Mouse (Mus musculus) lung, postnatal 25 days (tissue): ENCODE results near the gene Rbfox1.

ENCODE experiments used
- DNase-seq: peaks from one replicate; pipeline ENCODE4 v3.0.0; 2022; ENCODE audit warnings: low spot score

The Rbfox1 gene

DNA sequence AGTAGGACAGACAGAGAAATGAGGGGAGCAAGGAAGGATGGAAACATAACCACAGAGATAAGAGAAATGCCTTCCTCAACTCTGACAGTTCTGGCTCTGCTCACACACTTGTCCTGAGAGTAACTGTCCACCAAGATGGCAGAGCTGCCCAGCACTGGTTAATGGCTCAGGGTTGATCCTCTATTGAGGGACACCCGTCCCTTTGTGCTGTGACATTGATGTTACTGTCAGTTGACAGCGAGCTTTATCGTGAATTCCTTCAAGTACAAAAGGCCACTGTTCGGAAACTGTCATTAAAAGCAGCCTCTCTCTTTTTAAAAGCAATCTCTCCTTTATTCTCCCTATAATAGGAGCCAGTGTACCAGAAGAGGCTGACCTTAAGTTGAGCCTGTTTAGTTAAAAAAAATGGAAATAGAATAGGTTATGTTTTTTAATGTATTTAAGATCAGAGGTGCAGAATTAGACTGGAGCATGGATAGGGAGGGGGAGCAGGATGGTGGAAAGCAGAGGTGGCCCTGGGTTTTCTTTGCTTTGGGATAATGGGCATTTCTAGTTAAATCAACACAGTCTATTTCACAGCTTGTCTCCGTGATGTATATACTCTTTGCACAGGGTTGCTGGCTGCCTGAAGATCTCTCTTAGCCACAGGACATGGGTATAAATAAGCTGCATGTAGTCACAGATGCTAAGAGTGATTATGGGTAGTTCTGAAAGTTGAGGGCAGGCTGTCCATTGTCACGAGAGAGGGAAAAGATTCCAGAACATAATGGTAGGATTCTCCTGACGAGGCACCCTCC lies 212.3 kb downstream of the Rbfox1 start:
- DNase-seq: no peak

DNA sequence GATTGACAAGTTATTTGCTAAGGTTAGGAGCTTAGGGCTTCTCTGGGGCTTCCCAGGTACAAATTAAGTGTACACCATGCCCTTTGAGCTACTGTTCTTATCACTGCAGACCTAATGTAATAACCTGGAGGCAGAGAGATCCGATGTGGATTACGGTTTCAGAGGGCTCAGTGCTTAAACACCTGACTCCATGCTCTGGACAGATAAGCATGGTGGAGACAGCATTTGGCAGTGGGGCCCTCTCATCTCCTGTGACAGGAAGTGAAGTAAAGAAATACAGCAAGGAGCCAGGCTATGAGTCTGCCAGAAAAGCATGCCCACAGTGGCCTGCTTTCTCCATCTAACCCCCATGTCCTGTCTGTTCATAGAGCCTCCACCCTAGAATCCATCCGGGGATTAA lies 213.0 kb downstream of the Rbfox1 start:
- DNase-seq: no peak

DNA sequence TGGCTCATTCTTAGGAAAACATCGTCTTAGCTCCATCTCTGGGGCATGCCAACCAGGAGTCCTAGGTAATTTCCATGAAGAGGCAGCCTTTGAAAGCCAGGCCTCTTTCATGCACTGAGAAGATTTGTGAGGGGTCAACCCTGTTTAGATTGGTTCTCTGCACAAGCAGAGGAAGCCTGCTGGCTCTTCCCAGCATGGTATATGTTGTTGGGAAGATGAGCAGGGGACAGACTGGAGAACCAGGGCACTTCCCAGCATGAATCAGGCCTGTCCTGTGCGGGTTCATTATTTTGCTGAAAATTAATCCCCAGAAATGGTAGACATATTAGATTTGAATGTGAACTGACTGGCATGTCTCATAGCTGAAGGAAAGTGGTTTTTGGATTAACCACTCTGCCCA lies 214.4 kb downstream of the Rbfox1 start:
- no peak for DNase-seq

- DNase-seq: no peak
Measured at GRCm38 (mm10) chr16:6100421-6100877, 215.3 kb downstream of the Rbfox1 start.

DNA sequence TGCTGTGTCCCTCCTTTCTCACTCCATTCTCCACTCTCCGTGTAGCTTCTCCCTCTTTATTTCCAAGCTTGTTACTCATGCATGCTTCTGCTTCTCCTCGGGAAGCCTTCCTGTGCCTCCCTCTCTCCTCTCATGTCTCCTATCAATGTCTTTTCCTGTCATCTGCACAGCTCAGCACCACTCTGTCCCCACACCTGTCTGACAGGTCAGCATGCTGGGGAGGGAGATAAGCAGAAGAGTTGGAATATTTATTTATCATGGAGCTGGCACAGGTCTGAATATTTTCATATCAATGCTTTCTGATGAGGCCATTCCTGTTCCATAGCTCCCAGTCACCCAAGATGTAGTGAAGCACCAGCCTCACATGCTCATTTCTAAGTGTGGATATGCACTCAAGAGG lies 218.6 kb downstream of the Rbfox1 start:
- DNase-seq: no peak

GRCm38 (mm10) chr16:6110121-6110520 lies 225.0 kb downstream of the Rbfox1 start:
- DNase-seq: no peak

- DNase-seq: no peak
Measured at GRCm38 (mm10) chr16:6113836-6114475, 228.8 kb downstream of the Rbfox1 start.

DNA sequence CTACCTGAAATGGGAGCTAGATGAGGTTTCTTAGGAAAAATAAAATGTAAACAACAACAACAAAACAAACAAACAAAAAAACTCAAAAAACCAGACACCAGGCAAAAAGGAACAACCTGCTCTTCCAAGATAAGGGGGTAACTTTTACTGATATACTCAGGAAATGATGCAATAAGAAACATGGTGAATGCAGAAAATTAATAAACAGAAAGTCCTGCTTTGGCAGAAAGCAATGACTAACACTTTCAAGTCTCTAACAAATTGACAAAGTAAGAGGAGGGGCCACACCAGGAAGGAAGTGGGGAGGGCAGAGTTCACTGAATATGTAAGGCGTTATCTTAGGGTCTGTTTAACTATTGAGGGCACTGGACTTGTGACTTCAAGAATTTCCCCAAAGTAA lies 234.3 kb downstream of the Rbfox1 start:
- DNase-seq: no peak

DNA sequence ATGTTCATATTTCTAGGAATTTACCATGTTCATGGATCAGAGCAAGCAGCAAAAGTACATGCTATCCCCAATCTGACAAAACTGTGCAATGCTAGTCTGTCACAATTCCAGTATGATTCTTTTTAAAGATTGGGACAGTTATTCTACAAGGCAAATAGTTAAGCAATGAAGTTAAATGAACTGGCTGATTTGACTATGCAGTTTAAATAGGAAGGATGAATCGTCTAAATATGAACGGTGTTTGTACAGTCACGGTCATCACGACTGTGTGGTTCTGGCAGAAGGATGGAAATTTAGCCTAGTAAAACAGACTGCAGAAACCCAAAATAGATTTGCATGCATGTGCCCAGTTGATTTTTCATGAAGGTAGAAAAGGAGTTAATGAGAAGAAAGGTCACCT lies 236.1 kb downstream of the Rbfox1 start:
- no peak for DNase-seq

GRCm38 (mm10) chr16:6122859-6123258 lies 237.7 kb downstream of the Rbfox1 start:
- DNase-seq: no peak

DNA sequence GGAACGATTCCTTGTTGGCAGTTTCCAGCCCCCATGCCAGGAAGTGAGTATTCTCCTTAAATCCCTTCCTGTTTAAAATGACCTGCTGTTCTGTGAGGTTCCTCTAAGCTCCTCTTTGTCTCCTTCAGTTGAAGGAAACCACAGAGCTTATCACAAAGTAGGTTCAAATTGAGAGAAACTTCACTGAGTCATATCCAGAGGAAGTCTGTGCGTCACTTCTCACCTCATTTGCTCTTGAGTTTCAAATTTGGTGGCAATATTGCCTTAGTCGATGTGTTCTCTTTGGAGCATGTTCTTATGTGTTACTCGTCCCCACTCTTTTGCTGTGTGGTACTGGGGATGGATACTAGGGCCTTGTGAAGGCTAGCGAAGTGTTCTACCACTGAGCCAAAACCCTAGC lies 243.2 kb downstream of the Rbfox1 start:
- DNase-seq: no peak

DNA sequence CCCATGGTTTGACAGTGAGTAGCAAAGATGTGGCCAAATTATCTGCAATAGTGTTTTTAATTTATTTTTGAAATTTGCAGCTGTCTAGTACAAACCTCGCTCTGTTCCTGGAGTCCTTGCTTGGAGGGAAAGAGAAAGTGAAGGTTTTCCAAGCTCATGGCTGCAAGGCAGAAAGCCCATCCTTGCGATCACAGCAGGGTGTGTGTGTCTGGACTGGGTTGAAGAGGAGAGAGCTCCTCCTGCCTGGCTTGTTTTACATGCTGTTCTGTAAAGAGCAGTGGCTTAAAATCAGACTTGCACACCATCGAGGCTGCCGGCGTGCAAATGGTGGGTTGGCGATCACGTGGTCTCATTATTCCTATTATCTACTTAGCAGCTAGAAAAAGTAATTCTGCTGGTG lies 249.9 kb downstream of the Rbfox1 start:
- no peak for DNase-seq

DNA sequence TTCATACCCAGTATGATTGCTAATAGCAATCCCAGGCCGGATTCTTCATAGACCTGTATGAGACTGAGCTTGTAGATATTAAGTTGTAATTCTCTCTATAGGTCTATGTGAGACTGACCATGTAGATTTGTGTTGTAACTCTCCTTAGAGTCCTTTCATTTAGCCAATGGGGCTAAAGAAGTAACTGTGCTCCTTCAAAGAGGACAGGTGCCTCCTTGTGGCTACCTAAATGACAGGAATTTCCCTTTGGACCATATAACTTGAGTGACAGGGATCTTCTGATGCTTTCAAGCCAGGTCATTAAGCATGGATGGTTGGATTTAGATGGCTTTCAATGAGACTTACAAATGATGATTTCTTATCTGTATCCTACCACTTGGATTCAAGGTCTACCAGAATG lies 254.3 kb downstream of the Rbfox1 start:
- no peak for DNase-seq

- no peak for DNase-seq
Measured at GRCm38 (mm10) chr16:6147957-6148356, 262.8 kb downstream of the Rbfox1 start.

- no peak for DNase-seq
Measured at GRCm38 (mm10) chr16:6149345-6149744, 264.2 kb downstream of the Rbfox1 start.

GRCm38 (mm10) chr16:6155556-6155955 lies 270.4 kb downstream of the Rbfox1 start:
- no peak for DNase-seq

GRCm38 (mm10) chr16:6164476-6164875 lies 279.3 kb downstream of the Rbfox1 start:
- DNase-seq: no peak

- DNase-seq: no peak
Measured at GRCm38 (mm10) chr16:6169346-6169745, 284.2 kb downstream of the Rbfox1 start.

DNA sequence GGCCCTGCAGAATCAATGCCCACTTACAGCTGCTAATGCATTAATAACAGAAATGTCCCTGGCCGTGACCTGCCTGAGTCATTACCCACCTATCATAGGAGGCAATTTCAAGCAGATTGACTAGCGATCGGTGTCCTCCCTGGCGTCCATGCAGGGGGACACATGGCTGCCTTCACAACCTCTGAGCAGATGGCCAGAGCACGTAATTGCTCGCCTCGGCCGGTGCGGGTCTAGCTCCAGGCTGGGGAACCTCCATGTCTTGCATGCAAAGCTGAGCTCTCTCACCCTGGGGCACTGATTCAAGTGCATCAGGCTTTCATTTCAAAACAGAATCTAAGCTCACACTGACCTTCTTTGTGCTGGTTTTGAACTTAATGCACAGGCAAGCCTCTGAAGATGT lies 295.7 kb downstream of the Rbfox1 start:
- DNase-seq: no peak

DNA sequence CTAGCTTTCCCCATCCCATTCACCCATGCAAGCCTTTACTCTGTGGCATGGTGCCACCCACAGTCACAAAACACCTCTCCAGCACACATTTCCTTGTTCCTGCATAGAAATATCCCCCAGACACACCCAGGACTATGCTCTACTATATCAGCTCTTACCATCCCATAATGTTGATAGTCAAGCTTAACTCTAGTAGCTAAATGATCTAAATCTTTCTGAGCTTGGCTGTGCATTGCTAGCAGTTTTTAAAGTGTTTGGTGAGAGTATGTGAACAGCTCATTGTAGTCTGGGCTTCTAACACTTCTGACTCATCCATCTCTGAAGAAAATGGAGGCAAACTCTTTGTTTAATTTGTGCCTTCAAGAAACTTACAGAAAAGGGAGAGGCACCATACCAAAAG lies 297.2 kb downstream of the Rbfox1 start:
- no peak for DNase-seq

GRCm38 (mm10) chr16:6192358-6192757 lies 307.2 kb downstream of the Rbfox1 start:
- DNase-seq: no peak

GRCm38 (mm10) chr16:6206431-6206830 lies 321.3 kb downstream of the Rbfox1 start:
- no peak for DNase-seq

DNA sequence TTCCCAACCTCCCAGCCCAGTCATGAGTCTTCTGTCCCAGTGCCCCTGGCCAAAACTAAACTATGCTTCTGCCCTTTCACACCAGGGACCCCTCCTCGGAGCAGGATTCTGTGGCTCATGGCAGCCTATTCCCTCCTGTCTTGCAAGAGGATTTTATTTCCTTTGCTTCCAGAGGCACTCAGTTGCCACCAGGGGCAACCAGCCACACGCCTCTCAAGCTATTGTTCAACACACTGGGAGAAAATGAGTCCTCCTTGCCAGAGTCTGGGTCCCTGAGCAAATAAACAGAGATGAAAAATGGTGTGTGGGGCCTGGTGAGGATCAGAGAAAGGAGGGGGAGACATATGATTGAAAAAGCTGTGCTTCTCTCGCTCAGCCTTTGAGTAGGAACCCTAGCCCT lies 327.8 kb downstream of the Rbfox1 start:
- no peak for DNase-seq

GRCm38 (mm10) chr16:6227449-6227848 lies 342.3 kb downstream of the Rbfox1 start:
- no peak for DNase-seq
